Mouse (Mus musculus) liver, postnatal 0 days (tissue): ENCODE data around the gene Ccdc6. TPM values are rescaled to one million over a fixed set of nuclear protein-coding genes. Genes with fewer than 3 reads are reported as not detected.
A peak's percentile ranks its signal among the peaks of the same experiment; 100 is the strongest.

ENCODE experiments used
- ATAC-seq: fragments of 200-750 bp; cut with Nextera tagmentation; 2 replicates; pipeline ENCODE4 v1.8.0; 2017; ENCODE audit warnings: mild to moderate bottlenecking, moderate library complexity
- DNase-seq: peaks from one replicate; pipeline ENCODE4 v3.0.0-alpha.2; 2016
- H3K27ac ChIP-seq: fragments of 300-500 bp; sonication (generic); 2 replicates; pipeline ENCODE4 v1.5.1; 2014; ENCODE audit warnings: antibody characterized with exemption, moderate library complexity, mild to moderate bottlenecking, low read depth
- H3K27me3 ChIP-seq: fragments of 300-500 bp; sonication (generic); 2 replicates; pipeline ENCODE4 v1.6.1; 2014; ENCODE audit warnings: low read length, control low read depth, mixed read lengths; ENCODE audit not compliant: insufficient read depth
- H3K36me3 ChIP-seq: fragments of 300-500 bp; sonication (generic); replicated peaks from 2 replicates; pipeline ENCODE4 v1.6.1; 2014; ENCODE audit warnings: mild to moderate bottlenecking, control low read depth, low read length, moderate library complexity, mixed read lengths; ENCODE audit not compliant: insufficient read depth
- H3K4me1 ChIP-seq: fragments of 300-500 bp; sonication (generic); 2 replicates; pipeline ENCODE4 v1.6.1; 2014; ENCODE audit warnings: antibody characterized with exemption, mild to moderate bottlenecking, control low read depth; ENCODE audit not compliant: insufficient read depth
- H3K4me2 ChIP-seq: fragments of 300-500 bp; sonication (generic); 2 replicates; pipeline ENCODE4 v1.6.1; 2014; ENCODE audit warnings: low read depth, mild to moderate bottlenecking, low read length, moderate library complexity, mixed read lengths
- H3K4me3 ChIP-seq: fragments of 300-500 bp; sonication (generic); 2 replicates; pipeline ENCODE4 v1.5.1; 2014; ENCODE audit warnings: low read depth, low read length
- H3K9ac ChIP-seq: fragments of 300-500 bp; sonication (generic); replicated peaks from 2 replicates; pipeline ENCODE4 v1.6.1; 2014; ENCODE audit warnings: mild to moderate bottlenecking, moderate library complexity
- H3K9me3 ChIP-seq: fragments of 300-500 bp; sonication (generic); 2 replicates; pipeline ENCODE4 v1.6.1; 2016; ENCODE audit warnings: mild to moderate bottlenecking, control low read depth, low read length, mixed read lengths
- CTCF ChIP-seq: sonication (generic); IDR thresholded peaks from 2 replicates; pipeline ENCODE4 v1.5.1; 2016; ENCODE audit warnings: antibody characterized with exemption, low read depth
- EP300 ChIP-seq: IDR thresholded peaks from 2 replicates; pipeline ENCODE4 v1.6.1; 2016; ENCODE audit warnings: antibody characterized with exemption, low read depth, mild to moderate bottlenecking
- WGBS: fragments of 180-500 bp; shearing (Covaris S2); extraction: QIAGEN DNeasy Blood & Tissue Kit; methylation state at CpG from one replicate; pipeline ENCODE4 v1.1.7; 2014; ENCODE audit not compliant: insufficient replicate concordance; 5-methylcytosine and 5-hydroxymethylcytosine counted together
- polyA plus RNA-seq: library from polyadenylated mRNA; unstranded; fragments of >200 nt; fragmentation: Nextera tagmentation; extraction: Ambion mirVana; gene quantifications from 2 replicates; pipeline ENCODE4 v1.2.1, GENCODE M21; 2015

Gene Ccdc6
- polyA plus RNA-seq, 1 experiment from 2014 or later = 6.3 TPM

DNA sequence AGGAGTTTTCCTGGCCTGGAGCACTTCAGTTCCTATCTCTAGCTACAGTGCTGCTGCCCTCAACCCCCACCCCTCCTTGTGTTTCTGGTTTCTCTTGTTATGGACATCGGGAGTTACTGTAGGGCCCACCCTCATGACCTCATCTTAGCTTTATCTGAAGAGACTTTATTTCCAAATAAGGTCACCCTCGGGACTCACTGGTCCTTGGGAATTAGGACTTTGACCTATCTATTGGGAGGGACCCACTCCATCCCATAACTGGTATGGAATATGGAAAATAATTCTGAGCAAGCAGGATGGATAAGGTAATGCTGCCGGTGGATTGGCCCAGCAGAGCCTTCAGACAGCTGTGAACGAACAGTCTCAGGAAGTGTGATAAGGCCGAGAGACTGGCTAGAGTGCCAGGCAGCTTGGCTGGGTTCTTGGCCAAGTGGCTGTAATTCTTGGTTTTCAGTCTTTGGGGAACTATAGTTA, 35.2 kb downstream of the Ccdc6 start:
- 32% methylated on average over 5 of the region's 5 CpGs for WGBS
- H3K4me3 ChIP-seq = no peak overlapping the region
- ATAC-seq = no peak
- peak overlapping the region; percentile 44; the same call in 1 of the 2 replicates for H3K27ac ChIP-seq
- peaks cover 36% of the 10 kb centered on the region for H3K4me1 ChIP-seq
- H3K4me2 ChIP-seq = peak overlapping the region; percentile 44
- no peak overlapping the region for H3K9ac ChIP-seq
- 0 out of 2 replicates have a peak, but pooled peaks have one; percentile 30 for TF ChIP-seq EP300
- TF ChIP-seq CTCF = no peak
- no peaks in the 10 kb centered on the region for H3K9me3 ChIP-seq
- H3K36me3 ChIP-seq = no peaks in the 10 kb centered on the region
- no peaks in the 10 kb centered on the region for H3K27me3 ChIP-seq
- DNase-seq = no peak

DNA sequence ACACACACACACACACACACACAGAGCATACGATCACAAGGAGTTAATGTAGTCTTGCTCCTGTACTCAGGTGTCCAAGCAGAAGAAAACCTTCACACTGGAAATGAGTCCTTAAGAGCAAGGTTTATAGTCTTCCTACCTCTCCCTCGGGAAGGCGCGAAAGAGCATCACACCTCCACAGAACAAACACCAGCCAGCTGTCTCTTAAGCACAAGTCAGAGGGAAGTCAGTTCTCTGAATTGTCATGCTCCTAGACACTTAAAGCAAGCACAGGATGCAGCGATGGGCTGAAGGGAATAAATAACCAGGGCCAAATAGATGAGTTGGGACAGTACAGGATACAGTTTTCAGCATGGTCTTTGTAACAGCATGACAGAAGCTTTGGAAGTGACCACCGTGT, 35.8 kb downstream of the Ccdc6 start:
- TF ChIP-seq EP300 (no peak), CTCF (no peak)
- no peaks in the 10 kb centered on the region for H3K9me3 ChIP-seq
- H3K4me1 ChIP-seq = peaks cover 30% of the 10 kb centered on the region
- no peak for DNase-seq
- no peaks in the 10 kb centered on the region for H3K36me3 ChIP-seq
- WGBS = 54% methylated on average over 6 of the region's 6 CpGs
- ATAC-seq = 0 out of 2 replicates have a peak, but pooled peaks have one; percentile 8
- no peak overlapping the region for H3K9ac ChIP-seq
- H3K27me3 ChIP-seq = no peaks in the 10 kb centered on the region
- H3K4me2 ChIP-seq = peak overlapping the region; percentile 44
- H3K27ac ChIP-seq = peak overlapping the region; percentile 44; the same call in 1 of the 2 replicates
- H3K4me3 ChIP-seq = no peak overlapping the region

DNA sequence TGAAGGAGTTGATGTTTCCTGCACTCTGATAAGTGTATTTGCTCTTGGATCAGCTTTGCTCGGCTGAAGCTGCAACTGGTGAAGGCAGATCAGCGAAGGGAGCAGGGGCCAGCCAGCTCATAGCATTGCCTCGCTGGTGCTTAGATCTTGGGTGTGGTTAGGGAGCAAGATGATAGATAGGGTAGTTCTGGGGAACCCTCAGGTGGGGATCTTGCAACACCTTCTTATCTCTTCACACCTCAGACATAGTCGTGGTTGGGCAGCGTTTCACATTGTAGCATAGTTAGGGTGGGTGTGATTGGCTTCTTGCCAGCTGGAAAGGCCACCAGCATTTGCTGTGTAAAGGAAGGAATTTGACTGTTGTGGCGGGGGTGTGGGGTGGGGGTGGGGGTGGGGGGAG, 36.3 kb downstream of the Ccdc6 start:
- H3K4me1 ChIP-seq = peaks cover 27% of the 10 kb centered on the region
- H3K27ac ChIP-seq = no peak overlapping the region
- no peak for TF ChIP-seq CTCF
- peak; percentile 66; the same call in 1 of the 2 replicates for TF ChIP-seq EP300
- H3K4me3 ChIP-seq = no peak overlapping the region
- H3K9me3 ChIP-seq = no peaks in the 10 kb centered on the region
- H3K9ac ChIP-seq = no peak overlapping the region
- H3K27me3 ChIP-seq = no peaks in the 10 kb centered on the region
- peak overlapping the region; percentile 44 for H3K4me2 ChIP-seq
- 32% methylated on average over 6 of the region's 6 CpGs for WGBS
- H3K36me3 ChIP-seq = no peaks in the 10 kb centered on the region
- DNase-seq (no peak), ATAC-seq (peak; percentile 68)

DNA sequence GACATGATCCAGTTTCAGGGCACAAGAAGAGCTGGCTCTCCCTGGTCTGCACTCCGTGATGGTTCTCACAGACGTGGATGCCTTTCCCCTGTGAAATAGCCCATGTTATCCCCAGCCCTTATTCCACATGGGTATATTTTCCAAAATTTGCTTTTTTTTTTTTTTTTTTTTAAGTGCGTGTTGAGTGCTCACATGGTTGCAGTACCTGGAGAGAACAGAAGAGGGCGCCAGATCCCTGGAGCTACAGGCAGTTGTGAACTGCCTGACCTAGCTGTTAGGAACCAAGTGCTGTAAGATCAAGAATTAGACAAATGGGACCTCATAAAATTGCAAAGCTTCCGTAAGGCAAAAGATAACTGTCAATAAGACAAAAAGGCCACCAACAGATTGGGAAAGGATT, 38.8 kb downstream of the Ccdc6 start:
- Histone ChIP-seq H3K9ac (no peak overlapping the region), H3K4me3 (no peak overlapping the region), H3K36me3 (no peaks in the 10 kb centered on the region), H3K27me3 (no peaks in the 10 kb centered on the region), H3K4me2 (no peak overlapping the region), H3K9me3 (no peaks in the 10 kb centered on the region), H3K4me1 (peaks cover 32% of the 10 kb centered on the region), H3K27ac (no peak overlapping the region)
- ATAC-seq (no peak), DNase-seq (peak; percentile 81)
- WGBS = 75% methylated on average over 5 of the region's 5 CpGs
- TF ChIP-seq EP300 (no peak), CTCF (peak; percentile 79)

DNA sequence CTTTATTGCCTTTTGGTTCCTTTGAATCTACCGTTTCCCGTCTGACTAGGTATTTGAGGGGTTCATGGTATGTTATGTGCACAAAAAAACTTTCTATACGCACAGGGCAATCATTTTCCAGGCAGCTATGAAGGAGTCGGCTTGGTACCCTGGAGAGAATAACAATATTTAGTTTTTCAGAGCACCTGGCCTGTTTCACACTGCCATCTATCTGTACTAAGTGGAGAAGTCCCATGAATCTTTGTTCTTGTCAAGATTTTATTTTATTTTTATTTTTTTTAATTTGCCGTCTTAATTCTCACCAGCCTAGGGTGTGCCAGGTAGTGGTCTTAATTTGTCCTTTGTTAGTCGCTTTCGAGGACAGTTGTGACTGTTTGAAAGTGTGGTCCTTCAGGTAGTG, 40.7 kb downstream of the Ccdc6 start:
- ATAC-seq = no peak
- no peak for TF ChIP-seq EP300
- 0 out of 2 replicates have a peak, but pooled peaks have one; percentile 17 for TF ChIP-seq CTCF
- Histone ChIP-seq H3K4me3 (no peak overlapping the region), H3K9me3 (no peaks in the 10 kb centered on the region), H3K27ac (no peak overlapping the region), H3K4me2 (peak overlapping the region; percentile 19; the same call in 1 of the 2 replicates), H3K36me3 (peaks cover 2% of the 10 kb centered on the region), H3K9ac (no peak overlapping the region), H3K27me3 (no peaks in the 10 kb centered on the region), H3K4me1 (peaks cover 18% of the 10 kb centered on the region)
- DNase-seq = no peak
- WGBS = 81% methylated on average over 7 of the region's 7 CpGs

DNA sequence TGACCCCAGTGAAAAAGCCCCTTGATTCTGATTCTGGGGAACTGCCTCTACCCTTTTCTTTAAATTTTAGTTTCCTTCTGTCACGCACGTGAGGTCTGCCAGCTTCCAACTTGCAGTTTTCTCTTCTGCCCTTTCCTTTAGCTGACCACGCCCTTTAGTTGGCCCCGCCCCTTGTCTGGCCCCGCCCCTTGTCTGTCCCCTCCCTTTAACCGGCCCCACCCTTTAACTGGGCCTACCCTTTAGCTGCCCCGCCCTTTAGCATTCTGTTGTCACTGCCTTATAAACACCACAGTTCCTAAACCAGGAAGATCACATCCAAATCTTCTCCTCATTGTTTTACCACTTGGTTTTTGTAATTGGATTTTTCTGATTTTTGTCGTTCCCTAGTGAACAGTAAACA, 41.2 kb downstream of the Ccdc6 start:
- Histone ChIP-seq H3K36me3 (peaks cover 7% of the 10 kb centered on the region), H3K4me2 (peak overlapping the region; percentile 19; the same call in 1 of the 2 replicates), H3K4me3 (no peak overlapping the region), H3K9ac (no peak overlapping the region), H3K27me3 (no peaks in the 10 kb centered on the region), H3K27ac (no peak overlapping the region), H3K4me1 (peaks cover 14% of the 10 kb centered on the region), H3K9me3 (no peaks in the 10 kb centered on the region)
- DNase-seq (peak; percentile 88), ATAC-seq (peak; percentile 89)
- TF ChIP-seq EP300 = no peak
- WGBS = 49% methylated on average over 8 of the region's 8 CpGs

DNA sequence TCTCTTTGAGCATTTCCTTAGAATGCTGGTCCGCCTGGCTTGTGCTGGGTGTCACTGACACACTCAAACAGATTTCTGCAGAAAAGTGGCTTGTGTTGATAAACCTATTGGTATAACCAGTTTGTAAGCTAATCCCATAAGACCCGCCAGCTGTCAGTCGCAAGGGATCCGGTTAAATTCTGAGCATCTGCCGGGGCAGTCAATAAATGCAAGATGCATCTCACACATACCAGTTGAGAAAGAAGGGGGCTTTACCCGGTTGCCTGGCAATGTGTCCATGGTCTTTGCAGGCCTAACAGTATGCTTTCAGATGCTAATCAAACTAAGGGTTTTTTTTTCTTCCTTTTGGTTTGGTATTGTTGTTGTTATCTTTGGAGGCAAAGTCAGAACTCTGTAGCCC, 42.4 kb downstream of the Ccdc6 start:
- H3K4me2 ChIP-seq = no peak overlapping the region
- no peaks in the 10 kb centered on the region for H3K9me3 ChIP-seq
- no peak overlapping the region for H3K27ac ChIP-seq
- DNase-seq = no peak
- H3K9ac ChIP-seq = no peak overlapping the region
- no peak overlapping the region for H3K4me3 ChIP-seq
- H3K27me3 ChIP-seq = no peaks in the 10 kb centered on the region
- WGBS = 89% methylated on average over 6 of the region's 6 CpGs
- peaks cover 9% of the 10 kb centered on the region for H3K4me1 ChIP-seq
- no peak for TF ChIP-seq EP300
- TF ChIP-seq CTCF = no peak
- H3K36me3 ChIP-seq = peaks cover 13% of the 10 kb centered on the region
- no peak for ATAC-seq
